Mouse (Mus musculus): ENCODE data around the gene Myg1. TPM values are rescaled to one million over a fixed set of nuclear protein-coding genes. Genes with fewer than 3 reads are reported as not detected.
A peak's percentile ranks its signal among the peaks of the same experiment; 100 is the strongest.

Myg1 gene
- total and polyA plus RNA-seq, 3 experiments = 105 to 132 (median 121) TPM

GRCm38 (mm10) chr15:102350942-102351291 is 19.4 kb downstream of the Myg1 start:
- peak overlapping the region; percentile 77 for H3K9ac ChIP-seq (ENCODE audit: insufficient read depth, low read depth)
- H3K27ac ChIP-seq (ENCODE audit: insufficient read depth, low read depth) = no peak overlapping the region
- dilution Hi-C loops (cut with MboI; ENCODE audit: extremely low pct_ligation_motif_present, extremely low pct_unique_long_range_greater_than_20kb, low sequenced_read_pairs) = no loop called here
- peaks cover 15% of the 10 kb centered on the region for H3K79me2 ChIP-seq (replicated peaks; ENCODE audit: control insufficient read depth, extremely low read depth, insufficient read depth, poor library complexity, severe bottlenecking)
- H3K9me3 ChIP-seq (replicated peaks; ENCODE audit: low read length) = peaks cover 9% of the 10 kb centered on the region
- H3K27me3 ChIP-seq (replicated peaks) = peaks cover 3% of the 10 kb centered on the region
- H3K4me3 ChIP-seq (replicated peaks in 1 of 3; ENCODE audit: low read depth in 2 of 3, low read length in 2 of 3, poor library complexity in 1 of 3) = peak overlapping the region; percentile 53 to 82 (median 70)
- peaks cover 17 to 25% of the 10 kb centered on the region in 2 experiments for H3K36me3 ChIP-seq (replicated peaks in 1 of 2; ENCODE audit: control insufficient read depth in 1 of 2, insufficient read depth in 1 of 2, low read length in 1 of 2)
- H3K4me1 ChIP-seq (ENCODE audit: control insufficient read depth in 1 of 2, insufficient read depth in 2 of 2) = peaks cover 3 to 17% of the 10 kb centered on the region in 2 experiments; a peak in 3 of 4 replicates
- TF ChIP-seq ZNF384 (IDR thresholded peaks at IDR 0.05; ENCODE audit: low read depth, low read length) (peak; percentile 93), MYC (IDR thresholded peaks at IDR 0.05; ENCODE audit: low read depth, low read length) (no peak), HCFC1 (IDR thresholded peaks at IDR 0.05; ENCODE audit: low read depth, low read length) (no peak), TBP (conservative IDR thresholded peaks at IDR 0.05; ENCODE audit: low read depth, low read length) (peak; percentile 9; the same call in 1 of the 2 replicates), CTCF (conservative IDR thresholded peaks at IDR 0.05 in 1 of 2, IDR thresholded peaks at IDR 0.05 in 1 of 2; ENCODE audit: low read depth in 2 of 2, low read length in 2 of 2) (0 out of 4 replicates have a peak, but pooled peaks of 1 of the 2 experiments have one; percentile 4)
- DNase-seq (ENCODE audit: extremely low read depth) = no peak
- H3K4me2 ChIP-seq (ENCODE audit: insufficient read depth, low read depth, poor library complexity, severe bottlenecking) = peak overlapping the region; percentile 92
- in situ Hi-C loops (cut with MboI; ENCODE audit: low pct_ligation_motif_present, low pct_unique_long_range_greater_than_20kb, low sequenced_read_pairs) = no loop called here

DNA sequence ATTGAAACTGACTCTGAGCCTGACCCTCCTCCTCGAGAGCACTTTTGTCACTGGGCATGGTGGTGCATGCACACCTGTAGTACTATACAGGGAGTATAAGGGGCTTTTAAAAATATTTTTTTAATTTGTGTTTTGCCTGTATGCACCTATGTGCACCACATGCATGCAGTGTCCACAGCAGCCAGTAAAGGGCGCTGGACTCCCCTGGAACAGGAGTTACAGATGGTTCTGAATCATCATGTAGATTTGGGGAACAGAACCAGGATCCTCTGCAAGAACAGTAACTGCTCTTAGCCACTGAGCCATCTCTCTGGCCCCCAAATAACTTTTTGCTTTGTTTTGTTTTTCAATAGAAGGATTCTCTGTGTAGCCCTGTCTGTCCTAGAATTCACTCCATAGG is 20.7 kb downstream of the Myg1 start:
- peaks cover 7% of the 10 kb centered on the region for H3K27me3 ChIP-seq (replicated peaks)
- peak; percentile 37 for DNase-seq (ENCODE audit: extremely low read depth)
- peaks cover 3 to 17% of the 10 kb centered on the region in 2 experiments; a peak in 3 of 4 replicates for H3K4me1 ChIP-seq (ENCODE audit: control insufficient read depth in 1 of 2, insufficient read depth in 2 of 2)
- TF ChIP-seq MAX (IDR thresholded peaks at IDR 0.05; ENCODE audit: low read length) (no peak), TCF12 (IDR thresholded peaks at IDR 0.05; ENCODE audit: low read depth, low read length) (no peak), SMC3 (IDR thresholded peaks at IDR 0.05; ENCODE audit: low read depth, low read length) (no peak), UBTF (IDR thresholded peaks at IDR 0.05; ENCODE audit: low read depth, low read length) (no peak), CTCF (conservative IDR thresholded peaks at IDR 0.05 in 1 of 2, IDR thresholded peaks at IDR 0.05 in 1 of 2; ENCODE audit: low read depth in 2 of 2, low read length in 2 of 2) (peak; percentile 13 to 61; a peak in 2 of 4 replicates), ZKSCAN1 (IDR thresholded peaks at IDR 0.05; ENCODE audit: borderline replicate concordance, low read depth, low read length) (no peak), IRF4 (IDR thresholded peaks at IDR 0.05; ENCODE audit: low read depth, low read length) (no peak), USF2 (conservative IDR thresholded peaks at IDR 0.05; ENCODE audit: low read depth, low read length) (no peak), MEF2A (IDR thresholded peaks at IDR 0.05; ENCODE audit: borderline replicate concordance, low read depth, low read length) (no peak), RAD21 (IDR thresholded peaks at IDR 0.05; ENCODE audit: low read depth, low read length) (peak; percentile 47), NELFE (IDR thresholded peaks at IDR 0.05; ENCODE audit: low read depth, low read length) (no peak), ETS1 (conservative IDR thresholded peaks at IDR 0.05; ENCODE audit: low read depth, low read length) (no peak), CHD1 (IDR thresholded peaks at IDR 0.05; ENCODE audit: low read depth, low read length) (no peak), MAZ (IDR thresholded peaks at IDR 0.05; ENCODE audit: low read depth, low read length) (no peak)
- H3K27ac ChIP-seq (ENCODE audit: insufficient read depth, low read depth) = no peak overlapping the region
- dilution Hi-C loops (cut with MboI; ENCODE audit: extremely low pct_ligation_motif_present, extremely low pct_unique_long_range_greater_than_20kb, low sequenced_read_pairs) (no loop called here), in situ Hi-C loops (cut with MboI; ENCODE audit: low pct_ligation_motif_present, low pct_unique_long_range_greater_than_20kb, low sequenced_read_pairs) (no loop called here)
- H3K9me3 ChIP-seq (replicated peaks; ENCODE audit: low read length) = peaks cover 13% of the 10 kb centered on the region
- H3K4me3 ChIP-seq (replicated peaks in 1 of 3; ENCODE audit: low read depth in 2 of 3, low read length in 2 of 3, poor library complexity in 1 of 3) = no peak overlapping the region
- peaks cover 5 to 13% of the 10 kb centered on the region in 2 experiments for H3K36me3 ChIP-seq (replicated peaks in 1 of 2; ENCODE audit: control insufficient read depth in 1 of 2, insufficient read depth in 1 of 2, low read length in 1 of 2)
- H3K79me2 ChIP-seq (replicated peaks; ENCODE audit: control insufficient read depth, extremely low read depth, insufficient read depth, poor library complexity, severe bottlenecking) = peaks cover 15% of the 10 kb centered on the region
- no peak overlapping the region for H3K9ac ChIP-seq (ENCODE audit: insufficient read depth, low read depth)
- H3K4me2 ChIP-seq (ENCODE audit: insufficient read depth, low read depth, poor library complexity, severe bottlenecking) = no peak overlapping the region
